Mouse (Mus musculus) B cell, adult 62 days (primary cell): ENCODE measurements around the gene Ddx51. TPM values are rescaled to one million over a fixed set of nuclear protein-coding genes. Genes with fewer than 3 reads are reported as not detected.

Experiments
- total RNA-seq: library from RNA; stranded (reverse); gene quantifications from 4 replicates; pipeline ENCODE4 v1.2.4, GENCODE M21; 2023

The Ddx51 gene
- total RNA-seq: 66.4 to 92.0 TPM (median 66.8 TPM) in 4 replicates

DNA sequence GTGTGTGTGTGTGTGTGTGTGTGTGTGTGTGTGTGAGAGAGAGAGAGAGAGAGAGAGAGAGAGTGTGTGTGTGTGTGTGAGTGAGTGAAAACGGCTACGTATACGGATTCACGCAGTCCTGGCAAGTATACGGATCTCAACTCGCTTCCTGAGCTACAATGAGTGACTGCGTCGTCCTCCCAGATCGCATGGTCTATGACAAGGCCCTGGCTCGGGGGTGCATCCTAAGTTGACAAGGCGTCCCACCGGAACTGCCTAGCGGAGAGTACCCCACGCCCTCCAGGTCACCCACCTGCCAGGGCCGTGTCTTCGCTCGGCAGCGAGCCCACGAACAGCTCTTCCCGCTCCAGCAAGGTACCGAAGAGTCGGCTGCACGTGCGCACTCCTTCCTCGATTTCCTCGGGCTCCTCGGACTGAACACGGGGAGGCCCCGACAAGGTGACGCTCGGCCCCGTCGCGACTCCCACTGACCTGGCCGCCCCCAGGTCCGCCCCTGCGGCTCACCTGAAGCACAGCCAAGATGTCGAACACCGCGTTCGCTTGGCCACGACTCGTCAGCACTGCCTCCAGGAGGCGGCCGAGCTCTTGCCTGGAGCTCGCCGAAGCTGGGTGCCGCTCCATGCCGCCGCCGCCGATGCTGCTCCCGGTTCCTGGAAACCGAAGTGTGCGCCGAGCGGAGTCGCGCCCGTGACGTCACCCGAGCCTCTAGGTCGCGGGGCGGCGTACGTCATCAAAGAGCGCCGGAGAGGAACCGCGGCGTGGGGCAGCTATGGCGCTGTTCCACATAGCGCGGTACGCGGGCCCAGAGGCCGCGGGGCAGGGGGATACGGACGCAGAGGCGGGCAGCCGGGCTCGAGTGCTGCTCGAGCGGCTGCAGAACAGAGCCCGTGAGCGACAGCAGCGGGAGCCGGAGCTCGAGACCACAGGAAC, at the start of gene Ddx51, which contains the start of gene Noc4l:
Ddx51 (plus strand) TSS at position 733 of the 930 bp plus-strand sequence.
Noc4l (minus strand) TSS at position 699 of the 930 bp plus-strand sequence.

Other genes starting within 250 kb of the Ddx51 start
- gene Fbrsl1, start 204.9 kb upstream of the Ddx51 start, total RNA-seq: 127 to 155 TPM (median 135 TPM) in 4 replicates
- gene Galnt9, start 109.1 kb upstream of the Ddx51 start, total RNA-seq: not detected in 4 replicates
- gene Noc4l, start within 50 bp of the Ddx51 start, total RNA-seq: 70.4 to 80.6 TPM (median 71.1 TPM) in 4 replicates
- 237 to 246 TPM (median 244 TPM) in 4 replicates for gene Ep400, start 117.3 kb downstream of the Ddx51 start, total RNA-seq
- 31.4 to 39.7 TPM (median 37.3 TPM) in 4 replicates for gene Pus1, start 127.2 kb downstream of the Ddx51 start, total RNA-seq
- gene Ulk1, start 156.6 kb downstream of the Ddx51 start, total RNA-seq: 55.1 to 71.8 TPM (median 61.7 TPM) in 4 replicates
- gene Hscb, start 186.3 kb downstream of the Ddx51 start, total RNA-seq: 18.4 to 27.8 TPM (median 22.8 TPM) in 4 replicates
- 8.6 to 12.3 TPM (median 9.0 TPM) in 4 replicates for gene Chek2, start 186.5 kb downstream of the Ddx51 start, total RNA-seq
- 29.4 to 35.3 TPM (median 33.1 TPM) in 4 replicates for gene Ttc28, start 226.4 kb downstream of the Ddx51 start, total RNA-seq